Mouse (Mus musculus): ENCODE results near the gene Prss50.

Prss50 gene

GRCm38 (mm10) chr9:110874660-110875191 is 17.0 kb downstream of the Prss50 start:
- in situ Hi-C loops (cut with MboI) = no loop called here

- in situ Hi-C loops (cut with MboI) = no loop called here
Observed at GRCm38 (mm10) chr9:110875288-110875695, 17.5 kb downstream of the Prss50 start.

DNA sequence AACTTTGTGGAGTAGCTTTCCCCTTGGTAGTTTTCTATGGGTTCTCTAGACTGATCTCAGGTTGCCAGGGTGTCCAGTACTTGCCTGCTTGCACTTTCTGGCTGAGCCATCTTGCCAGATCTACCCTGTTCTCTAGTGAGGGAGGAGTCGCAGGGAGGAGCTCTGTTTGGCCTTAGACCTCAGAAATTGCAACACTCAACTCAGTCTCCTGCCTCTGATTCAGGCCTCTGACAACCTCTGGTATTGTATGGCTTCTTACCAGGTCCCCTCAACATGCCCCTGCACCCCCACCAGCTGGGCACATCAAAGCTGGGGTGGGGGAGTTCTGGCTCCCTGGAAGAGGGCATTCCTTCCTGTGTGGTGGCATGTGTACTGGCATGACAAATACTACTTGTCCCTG is 19.6 kb downstream of the Prss50 start:
- in situ Hi-C loops (cut with MboI) = no loop called here

- in situ Hi-C loops (cut with MboI) = no loop called here
Observed at GRCm38 (mm10) chr9:110877888-110878287, 20.1 kb downstream of the Prss50 start.

DNA sequence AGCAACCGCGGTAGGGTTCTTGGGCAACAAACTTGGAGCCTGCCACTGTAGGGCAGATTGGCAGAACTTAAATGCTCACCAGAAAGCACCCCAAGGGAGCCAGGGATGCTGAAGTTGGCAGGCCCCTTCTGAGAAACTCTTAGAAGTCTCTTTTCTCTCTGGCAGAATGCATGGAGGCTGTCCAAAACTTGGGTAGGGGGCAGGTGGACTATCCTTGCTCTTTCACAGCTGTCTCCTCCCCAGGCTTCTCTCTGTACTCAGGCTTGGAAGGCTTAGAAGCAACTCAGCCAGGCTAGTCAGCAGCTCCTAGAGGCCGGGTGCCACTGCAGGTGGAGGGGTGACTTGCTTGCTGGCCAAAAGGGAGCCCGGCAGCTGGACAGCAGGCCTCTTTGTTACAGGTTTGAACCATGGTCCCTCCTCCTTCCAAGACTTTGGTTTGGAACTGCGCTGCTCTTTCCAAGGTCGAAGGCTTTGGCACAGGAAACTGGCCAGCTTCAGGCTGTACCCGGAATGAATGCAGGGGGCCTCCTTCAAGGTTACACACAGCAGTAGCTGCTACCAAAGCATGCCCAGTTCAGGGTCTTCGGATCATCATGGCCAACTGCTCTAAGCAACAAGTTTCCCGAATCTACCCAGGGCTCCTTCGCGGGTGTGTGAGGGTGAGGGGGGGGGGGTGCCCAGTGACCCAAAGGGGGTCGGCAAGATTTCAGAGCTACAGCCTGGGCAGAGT is 21.6 kb downstream of the Prss50 start, which contains the start of gene Als2cl:
Gene Als2cl, plus strand, starts transcription at position 680 of the 730 bp plus-strand sequence.
- in situ Hi-C loops (cut with MboI) = no loop called here

DNA sequence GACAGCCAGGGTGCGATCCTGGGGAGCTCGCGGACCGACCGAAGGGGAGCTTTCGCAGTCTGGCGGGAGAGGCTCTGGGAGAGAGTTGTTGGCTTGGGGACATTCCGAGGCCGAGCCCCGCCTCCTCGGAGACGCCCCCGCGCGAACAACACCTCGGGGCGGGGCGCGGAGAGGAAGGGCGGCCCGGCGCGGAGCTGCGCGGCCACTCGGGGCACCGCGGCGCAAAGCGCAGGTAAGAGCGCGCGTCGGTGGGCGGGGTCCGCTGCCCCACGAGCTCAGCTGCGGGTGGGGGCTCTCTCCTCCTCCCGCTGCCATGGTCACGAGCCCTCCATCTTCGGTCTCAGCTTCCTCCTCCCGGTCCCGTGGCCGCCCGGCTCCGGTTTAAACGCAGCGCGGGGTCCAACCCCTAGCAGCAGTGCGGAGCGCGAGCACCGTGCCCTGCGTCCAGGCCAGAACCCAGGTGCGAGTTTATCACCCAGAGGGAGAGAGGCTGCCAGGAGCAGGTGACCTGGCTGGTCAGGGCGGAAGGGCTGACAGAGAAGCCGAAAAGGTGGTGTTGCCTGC is 22.3 kb downstream of the Prss50 start, which contains the start of gene Tmie:
Gene Tmie, minus strand, starts transcription at position 116 of the 564 bp plus-strand sequence.
- in situ Hi-C loops (cut with MboI) = no loop called here

DNA sequence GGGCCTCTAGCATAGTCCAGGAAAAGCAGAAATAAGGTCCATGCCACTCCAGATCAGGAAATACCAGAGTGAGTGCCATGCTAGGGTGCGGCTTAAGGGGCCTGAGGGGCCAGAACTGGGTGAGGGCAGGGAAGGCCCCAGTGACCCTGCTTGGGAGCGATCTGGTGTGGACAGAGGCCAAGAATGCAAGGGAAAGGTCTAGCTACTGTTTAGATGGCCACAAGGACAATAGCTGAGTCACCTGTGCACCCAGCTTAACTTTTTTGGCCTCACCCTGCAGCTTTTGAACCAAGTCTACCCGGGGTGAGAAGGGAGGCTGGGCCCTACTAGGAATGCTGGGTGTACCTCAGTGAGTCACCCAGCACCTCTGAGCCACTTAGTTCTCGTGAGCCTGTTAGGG is 23.0 kb downstream of the Prss50 start:
- in situ Hi-C loops (cut with MboI) = no loop called here

DNA sequence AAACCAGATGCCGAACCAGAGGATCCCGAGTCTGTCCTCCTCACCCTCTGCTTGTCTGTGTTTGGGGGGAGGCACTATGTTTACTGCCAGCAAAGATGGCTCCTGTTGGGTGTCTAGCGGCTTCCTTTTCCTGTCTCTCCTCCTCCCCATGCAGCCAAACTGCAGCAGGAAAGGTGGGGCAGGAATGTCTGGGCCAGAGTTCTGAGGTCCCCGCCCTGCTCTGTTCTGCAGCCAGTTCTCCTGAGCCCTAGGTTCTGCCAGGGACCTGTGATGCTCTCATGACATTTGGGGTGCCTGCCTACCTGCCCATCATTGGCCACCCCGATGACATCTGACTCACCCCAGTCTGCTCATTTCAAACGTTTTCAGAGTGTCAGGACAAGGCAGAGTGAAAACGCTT is 24.2 kb downstream of the Prss50 start:
- in situ Hi-C loops (cut with MboI) = no loop called here

GRCm38 (mm10) chr9:110887388-110888303 is 29.9 kb downstream of the Prss50 start:
- in situ Hi-C loops (cut with MboI) = no loop called here

GRCm38 (mm10) chr9:110888935-110889334 is 31.2 kb downstream of the Prss50 start:
- in situ Hi-C loops (cut with MboI) = no loop called here

DNA sequence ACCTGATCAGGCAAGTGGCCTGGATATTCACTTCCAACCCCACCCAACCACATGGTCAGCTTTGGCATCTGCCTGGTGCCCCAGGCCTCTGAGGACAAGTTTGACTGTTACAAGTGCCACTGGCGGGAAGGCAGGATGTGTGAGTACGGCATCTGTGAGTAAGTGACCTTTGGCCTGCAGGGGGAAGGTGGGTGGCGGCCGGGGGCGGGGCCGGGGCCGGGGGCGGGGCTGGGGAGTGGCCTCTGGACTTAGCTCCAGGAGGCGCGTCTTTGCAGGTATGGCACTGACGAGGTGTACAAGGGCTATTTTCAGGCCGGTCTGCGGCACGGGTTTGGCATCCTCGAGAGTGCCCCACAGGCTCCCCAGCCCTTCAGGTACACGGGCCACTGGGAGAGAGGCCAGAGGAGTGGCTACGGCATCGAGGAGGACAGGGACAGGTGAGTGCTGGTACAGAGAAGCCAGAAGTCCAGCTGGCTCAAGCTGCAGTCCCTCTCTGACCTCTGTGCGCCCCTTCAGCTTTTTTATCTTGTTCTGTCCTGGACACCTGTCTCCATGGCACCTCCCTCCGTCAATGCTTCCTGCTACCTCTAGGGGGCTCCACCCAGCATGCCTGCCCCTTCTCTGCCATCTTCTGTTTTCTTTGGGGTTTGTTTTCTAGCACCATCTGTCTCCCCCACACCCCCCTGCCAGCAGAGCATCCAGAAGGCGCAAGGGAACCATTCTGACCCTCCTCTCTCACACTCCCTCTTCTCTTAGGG is 32.4 kb downstream of the Prss50 start:
- in situ Hi-C loops (cut with MboI) = no loop called here

DNA sequence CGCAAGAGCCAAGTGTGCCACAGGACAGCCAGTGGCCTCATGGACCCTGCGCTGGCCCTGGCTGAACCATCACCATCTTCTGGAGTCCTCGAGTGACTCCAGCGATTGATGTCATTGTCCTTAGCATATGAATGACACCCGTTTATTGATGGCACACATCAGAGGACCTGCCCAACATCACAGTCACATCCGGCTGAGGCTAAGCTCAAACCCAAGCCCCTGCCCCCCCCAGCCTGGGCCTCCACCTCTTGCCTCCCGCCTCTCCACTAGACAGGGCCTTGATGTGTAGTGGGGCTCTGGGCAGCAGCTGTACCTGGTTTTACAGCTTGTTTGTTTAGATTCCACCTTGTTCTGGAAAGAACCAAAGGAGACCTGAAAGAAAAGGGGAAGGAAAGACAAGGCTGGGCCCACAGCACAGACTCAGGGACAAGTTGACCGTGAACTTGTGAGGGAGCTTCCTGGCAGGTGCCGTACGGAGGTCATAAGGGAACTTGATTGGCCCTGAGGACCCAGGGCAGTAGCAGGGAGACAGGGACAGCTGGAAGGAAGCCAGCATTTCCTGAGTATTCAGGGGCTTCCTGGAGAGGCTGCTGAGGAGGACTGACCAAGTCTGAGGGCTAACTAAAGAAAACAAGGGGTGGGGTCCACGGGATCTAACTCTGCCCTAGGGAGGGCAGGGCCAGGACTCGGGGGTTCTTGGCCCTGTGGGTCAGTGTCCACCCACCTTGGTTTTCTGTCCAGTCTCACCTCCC is 33.5 kb downstream of the Prss50 start:
- in situ Hi-C loops (cut with MboI) = no loop called here

- in situ Hi-C loops (cut with MboI) = no loop called here
Observed at GRCm38 (mm10) chr9:110892552-110892951, 34.8 kb downstream of the Prss50 start.

GRCm38 (mm10) chr9:110893429-110893828 is 35.7 kb downstream of the Prss50 start:
- in situ Hi-C loops (cut with MboI) = no loop called here

DNA sequence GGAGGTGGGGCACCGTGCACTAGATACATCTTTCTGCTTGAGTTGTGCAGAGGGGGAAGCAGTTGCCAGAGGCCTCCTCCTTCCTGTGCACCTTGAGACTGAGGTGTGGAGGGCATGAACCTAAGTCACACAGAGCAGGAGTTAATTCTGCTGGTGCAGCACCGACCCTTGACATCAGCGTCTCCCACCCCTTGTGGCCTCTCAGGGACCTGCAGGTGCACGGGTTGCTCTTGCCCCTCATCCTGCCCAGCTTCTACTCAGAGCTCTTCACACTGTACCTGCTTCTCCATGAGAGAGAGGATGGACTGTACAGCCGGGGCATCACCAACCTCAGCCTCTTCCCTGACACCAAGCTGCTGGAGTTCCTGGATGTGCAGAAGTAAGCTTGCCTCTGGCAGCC is 37.7 kb downstream of the Prss50 start:
- in situ Hi-C loops (cut with MboI) = no loop called here

DNA sequence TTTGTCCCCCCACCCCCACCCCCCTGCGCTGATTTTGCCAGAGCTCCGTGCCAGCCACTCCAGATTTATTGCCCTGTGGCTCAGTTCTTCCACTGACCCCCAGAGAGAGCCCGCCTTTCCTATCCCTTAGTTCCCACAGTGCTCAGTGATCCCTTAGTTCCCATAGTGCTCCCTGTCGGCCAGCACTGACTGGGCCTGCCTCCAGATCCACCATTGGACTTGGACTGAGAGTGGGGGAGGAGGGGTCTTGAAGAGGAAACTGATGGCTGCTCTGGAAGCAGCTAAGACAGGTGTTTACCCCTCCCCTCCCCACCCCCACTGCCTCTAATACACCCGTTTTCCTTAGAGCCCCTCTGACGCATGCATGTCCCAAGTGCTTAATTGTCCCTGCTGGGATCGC is 38.2 kb downstream of the Prss50 start:
- in situ Hi-C loops (cut with MboI) = no loop called here

DNA sequence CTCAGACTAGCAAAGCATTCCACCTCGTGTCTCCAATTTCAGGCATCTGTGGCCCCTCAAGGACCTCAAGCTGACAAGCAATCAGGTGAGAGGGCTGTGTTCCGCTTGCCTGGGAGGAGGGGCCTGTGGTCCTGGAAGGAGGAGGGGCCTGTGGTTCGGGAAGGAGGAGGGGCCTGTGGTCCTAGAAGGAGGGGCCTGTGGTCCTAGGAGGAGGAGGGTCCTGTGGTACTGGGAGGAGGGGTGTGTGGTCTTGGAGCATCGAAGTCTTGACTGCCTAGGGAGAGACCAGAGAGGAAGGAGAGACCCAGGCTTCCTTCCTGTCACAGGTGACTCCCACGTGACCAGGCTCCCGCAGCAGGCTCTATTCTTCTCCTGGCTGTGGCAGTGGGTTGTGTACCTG is 38.8 kb downstream of the Prss50 start:
- in situ Hi-C loops (cut with MboI) = no loop called here

GRCm38 (mm10) chr9:110899451-110900008 is 41.8 kb downstream of the Prss50 start:
- in situ Hi-C loops (cut with MboI) = no loop called here

GRCm38 (mm10) chr9:110901204-110901603 is 43.4 kb downstream of the Prss50 start:
- in situ Hi-C loops (cut with MboI) = no loop called here

GRCm38 (mm10) chr9:110902271-110902670 is 44.5 kb downstream of the Prss50 start:
- in situ Hi-C loops (cut with MboI) = no loop called here
